Mouse (Mus musculus): ENCODE data around the gene Runx2. TPM values are rescaled to one million over a fixed set of nuclear protein-coding genes. Genes with fewer than 3 reads are reported as not detected.

Gene Runx2
- polyA plus RNA-seq, 1 experiment from 2014 or later: 0.89 TPM

Other genes starting within 250 kb of the Runx2 start
- gene Supt3, start 37.6 kb downstream of the Runx2 start, polyA plus RNA-seq (2015; fragmentation: Nextera tagmentation; extraction: Ambion mirVana): 17.4 and 19.3 TPM in 2 replicates